Mouse (Mus musculus) frontal cortex, postnatal 10 days (tissue): Measurements from ENCODE around the gene Mis12.

ENCODE experiments used
- DNase-seq, 2 experiments: peaks; one replicate each; pipeline ENCODE4 v3.0.0; 2022; ENCODE audit warnings: low spot score in 2 of 2, mixed read lengths in 1 of 2

Mis12 gene

DNA sequence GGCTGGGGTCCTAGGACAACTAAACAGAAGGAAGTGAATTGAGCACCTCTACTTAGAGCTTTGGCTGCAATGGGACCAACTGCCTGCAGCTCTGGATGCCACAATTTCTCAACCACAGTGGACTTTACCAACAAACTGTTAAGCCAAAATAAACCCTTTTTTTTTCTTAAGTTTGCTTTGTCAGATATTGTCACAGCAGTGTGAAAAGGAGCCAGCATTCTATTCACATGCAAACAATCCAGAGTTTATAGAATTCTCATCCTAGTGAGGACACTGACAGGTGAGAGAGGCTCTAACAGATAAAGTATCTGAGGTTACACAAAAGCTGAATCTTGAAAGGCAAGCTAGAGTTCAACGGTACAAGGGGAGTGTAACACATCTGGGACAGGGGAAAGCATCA is 2.4 kb upstream of the Mis12 start:
- DNase-seq: no peak

DNA sequence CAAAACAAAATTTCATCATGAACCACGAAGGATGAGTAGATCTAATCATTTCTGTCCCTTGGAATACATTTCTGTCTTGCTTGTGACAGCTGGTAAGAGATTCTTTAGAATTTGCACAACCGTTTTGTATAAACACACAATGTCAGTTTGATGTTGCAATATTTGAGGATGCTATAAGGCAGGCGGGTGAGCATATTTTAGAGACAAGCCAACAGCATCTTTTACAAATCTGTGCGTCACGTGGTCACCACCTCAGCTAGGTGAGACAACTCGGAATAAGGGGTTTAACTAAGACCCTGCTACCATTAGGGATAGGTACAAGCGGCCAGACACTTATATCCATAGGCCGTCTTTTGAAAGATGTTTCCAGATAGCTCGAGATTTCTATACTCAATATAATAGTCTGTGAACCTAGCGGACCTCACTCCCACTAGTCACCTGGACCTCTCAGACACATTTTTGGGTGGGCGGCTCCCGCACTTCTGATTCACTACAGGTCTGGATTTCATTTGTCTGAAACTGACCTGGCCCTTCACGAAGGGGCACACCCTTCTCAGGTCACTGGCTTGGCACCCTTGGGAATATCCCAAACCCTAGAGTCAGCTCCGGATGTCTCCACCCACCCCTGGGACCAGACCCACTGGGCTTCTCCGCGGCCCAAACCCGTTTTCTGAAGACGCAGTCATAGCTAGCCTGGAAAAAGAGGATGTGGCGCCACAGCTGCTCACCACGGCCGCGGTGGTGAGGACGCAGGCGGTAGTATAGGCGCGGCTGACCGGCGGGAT is 803 bp upstream of the Mis12 start:
- no peak for DNase-seq

DNA sequence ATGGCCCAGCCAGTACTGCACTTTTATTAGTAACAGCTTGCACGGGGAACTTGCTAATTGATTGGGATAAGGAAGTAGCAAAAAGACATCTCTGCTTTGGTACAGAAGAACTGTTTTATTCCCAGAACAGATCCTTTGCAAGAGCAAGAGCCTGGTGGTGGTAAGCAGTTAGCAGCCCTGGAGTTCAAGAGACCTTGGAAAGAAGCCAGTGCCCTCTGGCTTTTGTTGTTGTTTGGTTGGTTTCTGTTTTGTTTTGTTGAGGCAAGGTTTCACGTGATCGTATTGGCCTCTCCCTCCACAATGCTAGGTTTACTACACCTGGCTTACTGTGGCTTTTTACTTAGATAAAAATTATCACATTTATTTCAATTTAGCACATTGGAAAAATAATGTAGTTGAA is 8.9 kb downstream of the Mis12 start:
- no peak for DNase-seq

DNA sequence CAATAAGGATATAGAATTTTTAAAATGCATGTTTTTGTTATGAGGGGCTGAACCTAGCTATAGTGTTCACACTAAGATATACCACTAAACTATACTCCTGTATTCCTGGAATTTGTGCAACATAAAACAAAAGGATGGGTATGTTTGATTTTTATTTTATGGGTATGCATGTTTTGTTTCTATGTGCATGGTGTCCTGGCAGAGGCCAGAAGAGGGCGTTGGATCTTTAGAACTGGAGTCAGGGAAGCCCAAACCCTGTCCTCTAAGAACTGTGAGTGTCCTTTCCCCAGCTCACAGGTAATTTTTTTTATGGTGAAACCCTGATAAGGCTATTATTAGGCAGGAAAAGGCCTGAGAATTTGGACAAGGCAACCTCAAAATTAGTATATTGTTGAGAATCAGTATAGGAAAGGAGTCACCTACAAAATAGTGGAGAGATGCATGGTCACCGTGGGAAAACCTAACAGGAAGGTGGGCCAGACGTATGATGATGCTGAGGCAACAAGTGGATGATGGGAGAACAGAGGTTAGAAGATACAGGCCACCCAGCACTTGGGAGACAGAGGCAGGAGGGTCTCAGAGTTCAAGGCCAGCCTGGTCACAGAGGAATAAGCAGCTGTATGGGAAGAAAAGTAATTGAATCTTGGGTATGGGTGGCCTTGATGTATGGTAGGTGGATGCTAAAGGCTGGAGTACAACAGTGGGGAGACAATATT is 10.2 kb downstream of the Mis12 start:
- DNase-seq: no peak

DNA sequence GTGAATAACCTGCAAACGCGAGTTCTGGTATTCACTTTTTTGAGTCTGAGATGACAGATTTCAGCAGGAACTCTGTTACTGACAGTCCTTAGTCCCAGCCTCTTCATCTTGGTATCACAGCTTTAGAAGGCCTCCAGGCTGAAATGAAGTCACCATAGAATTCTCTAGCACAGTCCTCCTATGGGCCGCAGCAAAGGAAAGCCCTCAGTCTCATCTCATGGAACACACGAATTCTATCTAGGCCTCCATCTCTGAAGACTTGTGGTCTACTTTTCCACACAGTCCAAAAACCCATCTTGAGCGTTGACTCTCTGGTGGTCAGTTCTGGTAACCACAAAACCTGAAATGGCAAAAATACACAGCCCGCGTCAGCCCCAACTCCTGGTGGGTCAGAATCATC is 12.7 kb downstream of the Mis12 start:
- no peak for DNase-seq

DNA sequence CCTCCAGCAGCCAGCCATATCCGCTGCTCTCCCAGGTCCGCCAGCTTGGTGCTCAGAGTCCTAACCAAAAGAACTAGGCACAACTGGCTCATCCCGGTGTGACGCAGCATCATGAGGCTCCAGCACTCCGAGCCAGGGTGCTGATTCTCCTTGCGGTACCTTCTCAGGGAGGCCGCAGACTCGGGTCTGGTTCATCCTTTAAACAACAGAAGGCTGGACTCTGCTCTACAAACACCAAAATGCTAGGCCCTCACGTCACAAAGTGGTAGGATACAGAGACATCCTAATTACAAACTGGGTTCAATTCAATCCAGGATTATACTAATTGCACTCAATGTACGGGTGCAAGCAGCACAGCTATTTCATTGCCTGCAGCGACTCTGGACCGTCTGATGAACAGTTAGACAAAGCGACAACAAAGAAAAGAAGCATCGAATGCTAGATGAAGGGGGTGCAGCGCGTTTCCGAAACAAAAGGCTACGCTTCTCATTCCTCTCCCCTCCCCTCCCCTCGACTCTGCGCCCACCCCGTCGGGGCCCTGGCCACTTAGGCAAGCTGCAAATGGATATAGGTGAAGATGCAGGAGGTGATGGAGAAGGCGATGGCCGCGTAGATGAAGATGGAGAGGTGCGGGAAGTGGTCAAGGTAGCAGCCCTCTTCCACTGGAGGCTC is 13.2 kb downstream of the Mis12 start:
- DNase-seq: peak in 1 of 2 experiments; percentile 32

DNA sequence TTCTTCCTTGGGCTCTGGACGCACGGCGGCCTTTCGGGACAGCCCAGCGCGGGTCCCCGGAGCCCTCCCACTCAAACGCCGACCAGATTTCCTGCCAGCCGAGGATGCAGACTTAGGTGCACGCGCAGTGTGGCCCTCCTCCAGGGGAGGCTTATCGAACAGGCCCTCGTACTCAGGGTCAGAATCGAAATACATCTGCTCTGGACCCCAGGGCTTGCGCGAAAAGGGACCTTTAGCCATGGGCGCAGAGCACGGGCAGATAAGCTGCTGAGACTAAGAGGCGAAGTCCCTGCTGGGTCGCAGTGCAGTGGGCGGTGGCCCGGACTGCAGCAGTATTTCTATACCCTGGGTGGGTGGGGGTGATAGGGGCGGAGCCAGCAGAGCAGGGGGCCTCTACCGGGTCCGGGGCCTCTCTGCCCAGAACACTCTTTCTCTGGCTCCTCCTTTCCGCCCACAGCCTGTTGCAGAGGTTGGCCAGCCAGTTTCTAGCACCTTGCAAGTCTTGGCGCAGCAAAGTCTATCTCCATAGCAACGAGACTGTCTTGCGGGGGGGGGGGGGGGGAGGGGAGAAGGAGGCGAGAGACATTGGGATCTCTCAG is 13.9 kb downstream of the Mis12 start, which contains the start of gene 6330403K07Rik:
Gene 6330403K07Rik (minus strand): TSS at position 351 of the 599 bp plus-strand sequence.
- DNase-seq: peak; percentile 66 to 81

DNA sequence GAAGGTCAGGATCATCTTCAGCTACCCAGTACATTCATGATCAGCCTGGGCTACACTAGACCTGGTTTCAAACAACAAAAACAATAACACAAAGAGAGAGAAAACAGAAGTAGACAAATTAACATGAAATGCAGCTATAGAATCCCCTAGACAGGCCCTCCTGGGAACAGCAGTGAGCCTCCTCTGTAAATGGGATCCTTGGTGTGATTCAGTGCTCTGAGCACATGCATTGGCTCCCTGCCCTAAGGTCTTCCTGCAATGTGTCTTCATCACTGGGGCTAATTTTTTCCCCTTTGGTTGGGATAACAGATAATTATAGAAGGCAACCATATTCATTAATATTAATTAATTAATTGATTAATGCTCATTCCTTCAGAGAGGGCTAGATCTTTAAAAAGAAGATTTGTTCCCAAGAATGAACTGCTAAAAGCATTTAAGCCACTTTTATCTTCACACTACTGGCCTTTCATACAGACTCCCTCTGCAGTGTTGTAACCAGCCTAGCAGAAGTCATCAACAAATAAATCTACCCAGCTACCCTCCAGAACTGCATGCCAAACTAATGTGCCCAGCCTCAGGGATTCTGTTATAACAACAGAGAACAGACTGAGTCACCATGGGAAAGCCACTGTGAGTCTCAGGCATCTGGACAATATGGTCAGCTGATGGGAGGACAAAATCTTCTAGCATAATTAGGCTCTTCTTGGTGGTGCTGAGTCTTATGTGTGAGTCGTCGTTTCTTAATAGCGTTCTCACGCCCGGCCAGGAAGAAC is 20.3 kb downstream of the Mis12 start:
- DNase-seq: no peak

DNA sequence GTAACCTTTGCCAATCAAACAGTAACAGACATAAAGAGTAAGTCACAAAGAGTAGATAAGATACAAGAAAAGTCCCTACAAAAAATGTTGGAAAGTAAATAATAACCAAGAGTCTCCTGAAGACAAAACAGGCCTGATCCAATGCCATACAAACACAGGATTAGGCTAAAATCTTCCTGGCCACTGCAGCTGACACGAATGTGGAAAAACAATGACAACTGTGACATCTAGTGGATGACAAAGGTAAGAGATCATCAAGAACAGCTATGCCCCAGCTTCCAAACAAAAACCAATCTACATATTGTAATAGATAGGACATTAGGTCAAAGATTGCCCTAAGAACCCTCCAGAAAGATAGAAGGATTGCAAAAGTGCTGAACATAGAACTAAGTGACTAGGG is 33.1 kb downstream of the Mis12 start:
- DNase-seq: no peak

DNA sequence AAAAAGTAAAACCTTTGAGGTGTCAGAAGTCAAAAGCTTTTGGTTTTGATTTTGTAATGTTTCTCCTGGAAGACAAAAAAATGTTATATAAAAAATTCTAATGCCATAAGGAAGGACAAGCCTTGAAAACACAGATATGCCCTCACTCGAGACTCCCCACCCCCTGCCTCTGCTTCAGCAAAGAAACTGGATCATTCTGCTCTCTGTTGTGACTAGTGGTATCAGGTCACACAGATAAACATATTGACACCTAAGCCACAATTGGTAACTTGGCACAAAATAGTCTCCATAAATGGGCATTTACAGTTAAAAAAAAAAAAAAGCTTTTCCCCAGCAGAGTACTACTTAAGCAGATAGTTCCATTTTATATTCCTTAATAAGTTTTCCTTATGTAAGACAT is 56.9 kb downstream of the Mis12 start:
- no peak for DNase-seq
